Mouse (Mus musculus): Measurements from ENCODE around the gene Galnt14.

DNA sequence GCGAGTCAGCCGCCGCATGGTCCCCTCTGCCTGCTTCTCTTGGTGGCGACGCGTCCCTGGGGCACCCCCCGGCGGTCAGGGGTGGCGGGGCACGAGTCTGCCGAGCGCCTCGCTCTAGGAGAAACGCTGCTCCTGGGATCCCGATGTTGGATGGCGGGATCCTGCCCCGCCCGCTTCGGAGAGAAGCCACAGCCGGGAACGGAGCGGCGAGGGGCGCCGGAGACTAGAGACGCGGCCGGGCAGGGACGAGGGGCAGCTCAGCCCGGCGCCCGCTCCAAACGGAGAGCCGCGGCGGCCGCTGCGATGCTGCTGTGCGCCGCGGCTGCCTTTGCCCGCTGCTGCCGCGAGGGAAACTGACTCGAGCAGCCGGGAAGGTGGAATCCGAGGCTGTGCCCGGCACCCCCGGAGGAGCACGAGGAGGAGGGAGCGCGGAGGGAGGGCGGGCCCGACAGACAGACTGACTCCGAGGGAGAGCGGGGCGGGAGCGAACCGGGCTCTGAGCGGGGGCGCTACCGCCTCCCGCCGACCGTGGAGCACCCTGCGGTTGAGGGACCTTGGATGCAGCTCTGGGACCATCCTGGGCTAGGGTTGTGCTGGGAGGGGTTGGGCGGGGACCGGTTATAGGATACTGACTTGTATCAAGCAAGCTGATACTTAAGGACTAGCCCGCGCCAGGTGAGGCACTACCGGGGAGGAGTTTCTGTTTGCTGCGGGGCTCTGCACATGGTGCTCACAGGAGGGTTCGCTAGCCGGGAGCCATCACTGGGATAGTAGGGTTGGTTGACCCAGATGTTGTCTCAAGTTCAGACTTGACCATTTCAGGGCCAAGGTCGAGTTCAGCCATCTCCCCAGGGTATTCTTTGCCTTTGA lies at the start of gene Galnt14:
- no peak for TF ChIP-seq CTCF (IDR thresholded peaks at IDR 0.05; ENCODE audit: control insufficient read depth, insufficient read depth, insufficient read length)
- TF ChIP-seq MYOD1 (IDR thresholded peaks at IDR 0.05; ENCODE audit: control insufficient read depth, insufficient read length, low read depth), result no peak
- no peak for TF ChIP-seq MYOG (IDR thresholded peaks at IDR 0.05; ENCODE audit: control insufficient read depth, extremely low read depth, insufficient read length)
